In the genomic region with DNA sequence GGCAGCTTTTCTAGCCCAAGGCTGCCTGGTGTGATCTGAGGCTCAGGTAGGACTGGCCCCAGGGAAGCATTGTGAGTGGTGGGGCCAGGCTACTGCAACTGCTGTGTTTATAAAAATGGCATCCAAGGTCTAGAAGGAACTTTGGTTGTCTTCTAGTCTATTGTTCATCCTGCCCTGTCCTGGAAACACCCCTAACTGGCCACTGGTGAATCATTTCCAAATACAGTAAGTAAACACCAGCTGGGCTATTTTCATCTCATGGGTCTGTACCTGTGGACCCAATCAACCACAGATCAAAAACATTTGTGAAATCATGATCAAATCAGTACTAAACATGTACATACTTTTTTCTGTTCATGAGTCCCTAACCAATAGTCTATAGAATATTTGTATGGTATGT, we compare ENCODE assay signal across 26 mouse cellular contexts. TPM values are rescaled to one million over a fixed set of nuclear protein-coding genes. Genes with fewer than 3 reads are reported as not detected.
"Had no signal": no experiment of that assay in that cellular context is flagged by ENCODE, and none has a peak within 500 bp of the region (broad histone marks: within the 10 kb centered on the region; RNA-seq: fewer than 3 reads in every experiment).

No protein-coding gene starts in this region.

RNA-seq across cellular contexts. Expression of a gene that starts 48.2 kb away (rescaled TPM):
- polyA plus RNA-seq: heart, embryonic 10.5 days; heart, embryonic 11.5 days; heart, embryonic 12.5 days; heart, embryonic 13.5 days; heart, embryonic 14.5 days; heart, embryonic 15.5 days; heart, embryonic 16.5 days; heart, postnatal 0 days; hindbrain, embryonic 10.5 days; hindbrain, embryonic 11.5 days; hindbrain, embryonic 12.5 days; hindbrain, embryonic 13.5 days; hindbrain, embryonic 14.5 days; hindbrain, embryonic 15.5 days; hindbrain, embryonic 16.5 days; hindbrain, postnatal 0 days; inflammation-experienced regulatory T-cells, adult 6 months; intestine, embryonic 14.5 days; intestine, embryonic 15.5 days; intestine, embryonic 16.5 days; intestine, postnatal 0 days; kidney, embryonic 14.5 days; kidney, embryonic 15.5 days; kidney, embryonic 16.5 days; kidney, postnatal 0 days; large intestine, adult 2 months had no signal

RNA-seq across cellular contexts. Expression of a gene that starts 48.3 kb away (rescaled TPM):
- polyA plus RNA-seq: inflammation-experienced regulatory T-cells, adult 6 months had no signal
